Mouse (Mus musculus) hematopoietic stem cell, adult 5-6 weeks (primary cell): ENCODE measurements around the gene Rhobtb1. TPM values are rescaled to one million over a fixed set of nuclear protein-coding genes. Genes with fewer than 3 reads are reported as not detected.

ENCODE experiments used
- ATAC-seq, 2 experiments: fragments of 125-278 bp in 1 of 2; replicated peaks in 1 of 2; 2 replicates each; pipeline ENCODE4 v1.8.0; 2016 to 2017; ENCODE audit warnings: inconsistent platforms in 2 of 2, mild to moderate bottlenecking in 2 of 2, moderate number of reproducible peaks in 2 of 2, low read depth in 1 of 2, moderate TSS enrichment in 1 of 2; ENCODE audit not compliant: low FRiP score in 2 of 2, poor library complexity in 2 of 2, severe bottlenecking in 2 of 2, insufficient read depth in 1 of 2, low TSS enrichment in 1 of 2
- total RNA-seq: library from RNA; stranded (forward); fragments of 172-1452, 232-1000 nt; gene quantifications from 2 replicates; pipeline ENCODE4 v1.2.3, GENCODE M21; 2017

Rhobtb1 gene
- total RNA-seq, 1 experiment from 2014 or later, result 4.6 TPM

- ATAC-seq, result no peak
These were observed 69.1 kb downstream of the Rhobtb1 start for GRCm38 (mm10) chr10:69220296-69220695.

GRCm38 (mm10) chr10:69221148-69221547, 69.9 kb downstream of the Rhobtb1 start:
- no peak for ATAC-seq

- ATAC-seq, result peak; percentile 78 to 85
These were observed 70.7 kb downstream of the Rhobtb1 start for GRCm38 (mm10) chr10:69221955-69222354.

- no peak for ATAC-seq
These were observed 72.0 kb downstream of the Rhobtb1 start for GRCm38 (mm10) chr10:69223232-69223631.

GRCm38 (mm10) chr10:69224276-69224675, 73.0 kb downstream of the Rhobtb1 start:
- ATAC-seq, result no peak

GRCm38 (mm10) chr10:69225471-69225870, 74.2 kb downstream of the Rhobtb1 start:
- ATAC-seq, result no peak

- no peak for ATAC-seq
These were observed 74.7 kb downstream of the Rhobtb1 start for GRCm38 (mm10) chr10:69225951-69226350.

GRCm38 (mm10) chr10:69237185-69237584, 86.0 kb downstream of the Rhobtb1 start:
- ATAC-seq, result no peak

GRCm38 (mm10) chr10:69237781-69238180, 86.5 kb downstream of the Rhobtb1 start:
- no peak for ATAC-seq

GRCm38 (mm10) chr10:69238311-69238710, 87.1 kb downstream of the Rhobtb1 start:
- ATAC-seq, result no peak

GRCm38 (mm10) chr10:69240530-69240929, 89.3 kb downstream of the Rhobtb1 start:
- ATAC-seq, result no peak

- no peak for ATAC-seq
These were observed 93.9 kb downstream of the Rhobtb1 start for GRCm38 (mm10) chr10:69245151-69245550.

GRCm38 (mm10) chr10:69245906-69246668, 94.9 kb downstream of the Rhobtb1 start:
- no peak for ATAC-seq

GRCm38 (mm10) chr10:69246762-69247161, 95.5 kb downstream of the Rhobtb1 start:
- ATAC-seq, result peak; percentile 59 to 67

GRCm38 (mm10) chr10:69247311-69248033, 96.2 kb downstream of the Rhobtb1 start:
- ATAC-seq, result peak in 1 of 2 experiments; percentile 43; a peak in 1 of 4 replicates

- ATAC-seq, result no peak
These were observed 97.3 kb downstream of the Rhobtb1 start for GRCm38 (mm10) chr10:69248261-69249160.

GRCm38 (mm10) chr10:69251254-69251653, 100.0 kb downstream of the Rhobtb1 start:
- no peak for ATAC-seq
